Mouse (Mus musculus) CD4-positive, CD25-positive, alpha-beta regulatory T cell, adult 4 months (primary cell): ENCODE results near the gene Gm5447. TPM values are rescaled to one million over a fixed set of nuclear protein-coding genes. Genes with fewer than 3 reads are reported as not detected.
A peak's percentile ranks its signal among the peaks of the same experiment; 100 is the strongest.

ENCODE experiments used
- ATAC-seq: one replicate; pipeline ENCODE4 v1.8.0; 2017
- polyA plus RNA-seq, 2 experiments: library from polyadenylated mRNA; unstranded; fragments of 100-300 nt; shearing (Covaris generic); gene quantifications; one replicate each; pipeline ENCODE4 v1.2.1; 2017

The Gm5447 gene
- polyA plus RNA-seq, 2 experiments from 2014 or later, result not detected

GRCm38 (mm10) chr13:30986934-30987455, 13.0 kb downstream of the Gm5447 start:
- ATAC-seq, result no peak

GRCm38 (mm10) chr13:30987686-30988085, 13.7 kb downstream of the Gm5447 start:
- ATAC-seq, result no peak

GRCm38 (mm10) chr13:30989710-30990109, 15.7 kb downstream of the Gm5447 start:
- no peak for ATAC-seq

- ATAC-seq, result no peak
These were observed 16.2 kb downstream of the Gm5447 start for GRCm38 (mm10) chr13:30990233-30990632.

- peak; percentile 94 for ATAC-seq
These were observed 19.8 kb downstream of the Gm5447 start for GRCm38 (mm10) chr13:30993819-30994218.

GRCm38 (mm10) chr13:30994249-30994858, 20.4 kb downstream of the Gm5447 start:
- ATAC-seq, result no peak

GRCm38 (mm10) chr13:30997526-30998253, 23.7 kb downstream of the Gm5447 start:
- no peak for ATAC-seq

GRCm38 (mm10) chr13:30999799-31000198, 25.8 kb downstream of the Gm5447 start:
- ATAC-seq, result no peak

GRCm38 (mm10) chr13:31004458-31004857, 30.5 kb downstream of the Gm5447 start:
- ATAC-seq, result no peak

GRCm38 (mm10) chr13:31004995-31005394, 31.0 kb downstream of the Gm5447 start:
- no peak for ATAC-seq

GRCm38 (mm10) chr13:31017545-31017944, 43.5 kb downstream of the Gm5447 start:
- ATAC-seq, result no peak

GRCm38 (mm10) chr13:31021514-31021913, 47.5 kb downstream of the Gm5447 start:
- ATAC-seq, result no peak

GRCm38 (mm10) chr13:31021927-31022326, 47.9 kb downstream of the Gm5447 start:
- ATAC-seq, result no peak

GRCm38 (mm10) chr13:31023664-31024063, 49.7 kb downstream of the Gm5447 start:
- no peak for ATAC-seq

Other genes starting within 250 kb of the Gm5447 start
- gene Irf4, start 225.0 kb upstream of the Gm5447 start, polyA plus RNA-seq, result 10 to 100 TPM; 14.8 to 22.6 TPM
- gene Hus1b, start 26.4 kb upstream of the Gm5447 start, polyA plus RNA-seq, result under 1 TPM; 0.46 to 0.73 TPM
- 100 to 1,000 TPM in 1 of 2 experiments, 10 to 100 TPM in 1; 68.2 to 103 TPM for gene Exoc2, start 111 bp upstream of the Gm5447 start, polyA plus RNA-seq